Mouse (Mus musculus) thymus, postnatal 14 days (tissue): Measurements from ENCODE around the gene Tmf1.

Experiments used
- DNase-seq: peaks from one replicate; pipeline ENCODE4 v3.0.0; 2021

Tmf1 gene

DNA sequence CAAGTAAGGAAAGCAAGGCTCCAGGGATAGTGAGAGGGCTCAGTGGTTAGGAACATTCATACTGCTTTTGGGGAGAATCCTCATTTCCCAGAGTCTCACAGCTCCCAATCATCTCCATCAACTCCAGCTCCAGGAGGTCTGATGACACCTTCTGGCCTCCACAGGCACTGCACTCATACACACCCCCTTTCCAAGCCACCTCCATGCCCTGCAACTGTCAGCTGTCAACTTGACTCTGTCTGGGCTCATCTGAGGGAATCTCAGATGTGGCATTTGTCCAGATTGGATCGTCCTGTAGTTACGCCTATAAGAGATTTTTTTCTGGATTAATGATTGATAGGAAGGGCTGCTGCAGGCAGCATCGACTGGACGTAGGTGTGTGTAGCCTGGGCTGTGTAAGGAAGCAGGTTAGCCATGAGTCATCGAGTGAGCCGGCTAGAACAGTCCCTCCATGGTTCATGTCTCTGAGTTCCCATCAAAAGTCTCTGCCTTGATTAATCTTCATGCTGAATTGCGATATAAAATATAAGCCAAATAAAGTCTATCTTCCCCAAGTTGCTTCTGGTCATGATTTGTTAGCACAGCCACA lies 74.6 kb downstream of the Tmf1 start:
- DNase-seq: no peak
